Mouse (Mus musculus) liver, embryonic 11.5 days (tissue): ENCODE measurements around the gene Uqcrc2. TPM values are rescaled to one million over a fixed set of nuclear protein-coding genes. Genes with fewer than 3 reads are reported as not detected.

Experiments used
- ATAC-seq: fragments of 200-750 bp; cut with Nextera tagmentation; replicated peaks from 2 replicates; pipeline ENCODE4 v1.8.0; 2017; ENCODE audit warnings: moderate number of reproducible peaks, mild to moderate bottlenecking, moderate TSS enrichment, moderate library complexity; ENCODE audit not compliant: low FRiP score
- DNase-seq: peaks from one replicate; pipeline ENCODE4 v3.0.0-alpha.2; 2017; ENCODE audit warnings: low spot score
- H3K27ac ChIP-seq: fragments of 300-500 bp; sonication (generic); 2 replicates; pipeline ENCODE4 v1.5.1; 2014; ENCODE audit warnings: mild to moderate bottlenecking, low read depth, low read length, control low read depth
- H3K27me3 ChIP-seq: fragments of 300-500 bp; sonication (generic); replicated peaks from 2 replicates; pipeline ENCODE4 v1.6.1; 2014; ENCODE audit warnings: low read length, mixed read lengths; ENCODE audit not compliant: control insufficient read depth, insufficient read depth
- H3K36me3 ChIP-seq: fragments of 300-500 bp; sonication (generic); 2 replicates; pipeline ENCODE4 v1.6.1; 2014; ENCODE audit warnings: mild to moderate bottlenecking, low read length, moderate library complexity, mixed read lengths; ENCODE audit not compliant: control insufficient read depth, insufficient read depth
- H3K4me1 ChIP-seq: fragments of 300-500 bp; sonication (generic); replicated peaks from 2 replicates; pipeline ENCODE4 v1.6.1; 2014; ENCODE audit warnings: low read length, mixed read lengths; ENCODE audit not compliant: control insufficient read depth, insufficient read depth
- H3K4me2 ChIP-seq: fragments of 300-500 bp; sonication (generic); 2 replicates; pipeline ENCODE4 v1.6.1; 2014; ENCODE audit warnings: mild to moderate bottlenecking, control low read depth, moderate library complexity
- H3K4me3 ChIP-seq: fragments of 300-500 bp; sonication (generic); 2 replicates; pipeline ENCODE4 v1.5.1; 2014; ENCODE audit warnings: low read depth, low read length, control low read depth
- H3K9ac ChIP-seq: fragments of 300-500 bp; sonication (generic); 2 replicates; pipeline ENCODE4 v1.6.1; 2014; ENCODE audit warnings: low read depth, low read length, control low read depth
- H3K9me3 ChIP-seq: fragments of 300-500 bp; sonication (generic); 2 replicates; pipeline ENCODE4 v1.6.1; 2016; ENCODE audit warnings: low read length, inconsistent platforms, mixed read lengths; ENCODE audit not compliant: control insufficient read depth
- WGBS: fragments of 180-500 bp; shearing (Covaris S2); extraction: QIAGEN DNeasy Blood & Tissue Kit; methylation state at CpG from one replicate; pipeline ENCODE4 v1.1.7; 2014; 5-methylcytosine and 5-hydroxymethylcytosine counted together
- polyA plus RNA-seq: library from polyadenylated mRNA; unstranded; fragments of >200 nt; fragmentation: Nextera tagmentation; extraction: Ambion mirVana; gene quantifications from 2 replicates; pipeline ENCODE4 v1.2.1, GENCODE M21; 2014

The Uqcrc2 gene
- polyA plus RNA-seq, result 232 and 235 TPM in 2 replicates

- DNase-seq, result peak; percentile 86
- Histone ChIP-seq H3K4me1 (peaks cover 13% of the 10 kb centered on the region), H3K36me3 (peaks cover 9% of the 10 kb centered on the region), H3K27ac (peak within 1 kb of the TSS; percentile 82), H3K9ac (peak within 1 kb of the TSS; percentile 96), H3K27me3 (no peaks in the 10 kb centered on the region), H3K9me3 (no peaks in the 10 kb centered on the region), H3K4me2 (peak within 1 kb of the TSS; percentile 91), H3K4me3 (peak within 1 kb of the TSS; percentile 98)
- WGBS, result under 1% methylated on average over 45 of the region's 45 CpGs
- ATAC-seq, result peak; percentile 100
Measured at GRCm38 (mm10) chr7:120634711-120635361, at the start of gene Uqcrc2. TSS of gene Uqcrc2 (plus strand) at chr7:120635176.

DNA sequence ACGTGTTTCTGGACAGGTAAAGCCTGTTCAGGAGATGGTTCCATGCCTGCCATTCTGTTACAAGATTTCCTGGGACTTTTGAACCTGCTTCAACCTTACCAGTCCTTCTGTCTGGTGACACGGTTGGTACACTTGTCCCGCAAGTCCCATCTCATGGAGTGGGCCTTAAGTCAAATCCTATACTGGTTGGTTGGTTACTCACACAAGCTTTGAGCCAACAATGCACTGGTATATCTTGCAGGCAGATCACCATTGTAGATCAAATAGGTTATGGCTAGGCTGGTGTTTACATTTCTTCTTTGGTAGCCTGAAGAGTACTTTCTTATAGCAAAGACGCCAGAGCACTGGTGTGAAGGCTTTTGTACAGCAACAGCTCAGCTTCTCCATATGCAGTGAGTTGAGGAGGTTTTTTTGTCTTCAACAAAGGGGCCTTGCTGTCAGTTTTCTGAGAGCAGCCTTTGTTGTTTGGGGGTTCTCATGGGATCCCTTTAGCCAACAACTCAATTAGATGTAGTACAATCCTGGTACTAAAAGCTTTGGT lies 37.7 kb upstream of the Uqcrc2 start:
- 81% methylated on average over 4 of the region's 4 CpGs for WGBS
- peak overlapping the region; percentile 36 for H3K4me3 ChIP-seq
- DNase-seq (no peak), ATAC-seq (no peak)
- peak overlapping the region; percentile 62 for H3K4me2 ChIP-seq
- H3K27ac ChIP-seq, result no peak overlapping the region
- no peak overlapping the region for H3K9ac ChIP-seq
- H3K36me3 ChIP-seq, result no peaks in the 10 kb centered on the region
- H3K9me3 ChIP-seq, result no peaks in the 10 kb centered on the region
- peaks cover 17% of the 10 kb centered on the region for H3K27me3 ChIP-seq
- no peaks in the 10 kb centered on the region for H3K4me1 ChIP-seq

- 0 out of 2 replicates have a peak, but pooled peaks have one; percentile 34 for ATAC-seq
- H3K27ac ChIP-seq, result no peak overlapping the region
- no peaks in the 10 kb centered on the region for H3K9me3 ChIP-seq
- H3K9ac ChIP-seq, result no peak overlapping the region
- peak overlapping the region; percentile 36 for H3K4me3 ChIP-seq
- H3K36me3 ChIP-seq, result no peaks in the 10 kb centered on the region
- WGBS, result 10% methylated on average over 41 of the region's 41 CpGs
- peak; percentile 45 for DNase-seq
- H3K27me3 ChIP-seq, result peaks cover 17% of the 10 kb centered on the region
- H3K4me1 ChIP-seq, result no peaks in the 10 kb centered on the region
- peak overlapping the region; percentile 62 for H3K4me2 ChIP-seq
Measured at GRCm38 (mm10) chr7:120597744-120598243, 37.2 kb upstream of the Uqcrc2 start.

- Histone ChIP-seq H3K4me3 (no peak overlapping the region; the same call in 1 of the 2 replicates), H3K36me3 (no peaks in the 10 kb centered on the region), H3K4me2 (peak overlapping the region; percentile 62; the same call in 1 of the 2 replicates), H3K4me1 (no peaks in the 10 kb centered on the region), H3K27me3 (peaks cover 17% of the 10 kb centered on the region), H3K27ac (no peak overlapping the region), H3K9ac (no peak overlapping the region), H3K9me3 (no peaks in the 10 kb centered on the region)
- DNase-seq, result no peak
- no peak for ATAC-seq
- 70% methylated on average over 7 of the region's 7 CpGs for WGBS
Measured at GRCm38 (mm10) chr7:120598355-120598754, 36.6 kb upstream of the Uqcrc2 start.

- no peak overlapping the region for H3K9ac ChIP-seq
- no peaks in the 10 kb centered on the region for H3K4me1 ChIP-seq
- H3K27me3 ChIP-seq, result no peaks in the 10 kb centered on the region
- 77% methylated on average over 8 of the region's 8 CpGs for WGBS
- DNase-seq, result no peak
- H3K4me3 ChIP-seq, result no peak overlapping the region
- no peaks in the 10 kb centered on the region for H3K36me3 ChIP-seq
- ATAC-seq, result no peak
- H3K4me2 ChIP-seq, result no peak overlapping the region
- H3K27ac ChIP-seq, result no peak overlapping the region
- no peaks in the 10 kb centered on the region for H3K9me3 ChIP-seq
Measured at GRCm38 (mm10) chr7:120620075-120620771, 14.8 kb upstream of the Uqcrc2 start.

- Histone ChIP-seq H3K4me1 (no peaks in the 10 kb centered on the region), H3K36me3 (no peaks in the 10 kb centered on the region), H3K4me2 (no peak overlapping the region), H3K27ac (no peak overlapping the region), H3K9me3 (no peaks in the 10 kb centered on the region), H3K27me3 (no peaks in the 10 kb centered on the region), H3K9ac (no peak overlapping the region), H3K4me3 (no peak overlapping the region)
- ATAC-seq (no peak), DNase-seq (no peak)
- WGBS, result 88% methylated on average over 9 of the region's 9 CpGs
Measured at GRCm38 (mm10) chr7:120620841-120621240, 14.1 kb upstream of the Uqcrc2 start.

- Histone ChIP-seq H3K4me1 (peaks cover 13% of the 10 kb centered on the region), H3K36me3 (no peaks in the 10 kb centered on the region), H3K4me2 (no peak overlapping the region), H3K27me3 (no peaks in the 10 kb centered on the region), H3K4me3 (no peak overlapping the region), H3K9ac (no peak overlapping the region), H3K27ac (no peak overlapping the region), H3K9me3 (no peaks in the 10 kb centered on the region)
- ATAC-seq (no peak), DNase-seq (no peak)
- WGBS, result 71% methylated on average over 1 of the region's 1 CpGs
Measured at GRCm38 (mm10) chr7:120632518-120632917, 2.5 kb upstream of the Uqcrc2 start.

DNA sequence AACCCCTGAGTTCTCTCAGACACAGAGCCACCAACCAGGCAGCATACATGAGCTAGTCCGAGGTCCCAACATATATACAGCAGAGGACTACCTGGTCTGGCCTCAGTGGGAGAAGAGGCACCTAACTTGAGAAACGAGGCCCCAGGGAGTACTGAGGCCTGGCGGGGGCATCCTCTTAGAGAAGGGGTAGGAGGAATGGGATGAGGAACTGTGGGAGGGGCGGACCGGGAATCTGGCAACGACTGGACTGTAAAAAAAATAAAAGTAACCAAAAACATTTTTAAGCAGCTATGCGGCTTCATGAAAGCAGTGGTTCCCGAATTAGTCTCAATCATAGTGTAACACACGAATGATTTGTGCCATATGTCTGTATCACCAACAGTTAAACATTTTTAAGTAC lies 675 bp upstream of the Uqcrc2 start:
- H3K9me3 ChIP-seq, result no peaks in the 10 kb centered on the region
- peaks cover 13% of the 10 kb centered on the region for H3K4me1 ChIP-seq
- H3K36me3 ChIP-seq, result peaks cover 6% of the 10 kb centered on the region
- peak overlapping the region; percentile 82; the same call in 1 of the 2 replicates for H3K27ac ChIP-seq
- peak overlapping the region; percentile 98 for H3K4me3 ChIP-seq
- peak overlapping the region; percentile 96 for H3K9ac ChIP-seq
- DNase-seq, result peak; percentile 46
- peak overlapping the region; percentile 91 for H3K4me2 ChIP-seq
- H3K27me3 ChIP-seq, result no peaks in the 10 kb centered on the region
- ATAC-seq, result no peak
- WGBS, result 10% methylated on average over 9 of the region's 9 CpGs
